Mouse (Mus musculus): ENCODE data around the gene Foxp2.

DNA sequence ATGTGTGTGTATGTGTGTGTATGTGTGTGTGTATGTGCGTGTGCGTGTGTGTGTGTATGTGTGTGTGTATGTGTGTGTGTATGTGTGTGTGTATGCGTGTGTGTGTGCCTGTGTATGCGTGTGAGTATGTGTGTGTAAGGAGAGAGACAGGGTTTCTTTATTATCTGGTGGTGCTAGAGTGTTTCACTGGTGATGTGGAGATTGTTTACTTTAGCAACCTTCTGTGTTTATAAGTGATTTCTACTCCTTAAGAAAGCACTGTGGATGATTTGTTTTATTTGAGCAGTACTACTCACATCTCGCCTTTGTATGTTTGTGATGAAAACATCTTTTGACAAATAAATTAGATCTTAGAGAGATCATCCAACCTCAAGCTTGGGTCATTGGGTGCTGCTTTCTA is 77.1 kb downstream of the Foxp2 start:
- TF ChIP-seq POLR2A (IDR thresholded peaks at IDR 0.05; ENCODE audit: low read depth, low read length) (no peak), CTCF (IDR thresholded peaks at IDR 0.05; ENCODE audit: borderline replicate concordance, insufficient read depth, low read length) (no peak)

Measured in embryonic fibroblast, embryonic 13.5 days (primary cell).